Mouse (Mus musculus) embryonic facial prominence, embryonic 10.5 days (tissue): ENCODE data around the gene Taf3. TPM values are rescaled to one million over a fixed set of nuclear protein-coding genes. Genes with fewer than 3 reads are reported as not detected.
A peak's percentile ranks its signal among the peaks of the same experiment; 100 is the strongest.

ENCODE experiments used
- DNase-seq: peaks from one replicate; pipeline ENCODE4 v3.0.0-alpha.2; 2017; ENCODE audit warnings: low spot score
- H3K27ac ChIP-seq: fragments of 300-500 bp; sonication (generic); replicated peaks from 2 replicates; pipeline ENCODE4 v1.5.1; 2016; ENCODE audit warnings: mild to moderate bottlenecking
- H3K27me3 ChIP-seq: fragments of 300-500 bp; sonication (generic); replicated peaks from 2 replicates; pipeline ENCODE4 v1.6.1; 2016; ENCODE audit warnings: low read depth, mild to moderate bottlenecking; ENCODE audit not compliant: poor library complexity, severe bottlenecking
- H3K36me3 ChIP-seq: fragments of 300-500 bp; sonication (generic); replicated peaks from 2 replicates; pipeline ENCODE4 v1.6.1; 2016; ENCODE audit warnings: mild to moderate bottlenecking, moderate library complexity
- H3K4me1 ChIP-seq: fragments of 300-500 bp; sonication (generic); 2 replicates; pipeline ENCODE4 v1.6.1; 2016
- H3K4me3 ChIP-seq: fragments of 300-500 bp; sonication (generic); 2 replicates; pipeline ENCODE4 v1.5.1; 2016; ENCODE audit warnings: mild to moderate bottlenecking, moderate library complexity
- H3K9me3 ChIP-seq: fragments of 300-500 bp; sonication (generic); 2 replicates; pipeline ENCODE4 v1.6.1; 2016; ENCODE audit warnings: mild to moderate bottlenecking
- WGBS: fragments of 180-500 bp; shearing (Covaris S2); methylation state at CpG from one replicate; pipeline ENCODE4 v1.1.7; 2016; 5-methylcytosine and 5-hydroxymethylcytosine counted together
- polyA plus RNA-seq: library from polyadenylated mRNA; unstranded; fragments of >200 nt; fragmentation: Nextera tagmentation; extraction: Ambion mirVana; gene quantifications from 2 replicates; pipeline ENCODE4 v1.2.1, GENCODE M21; 2016

Gene Taf3
- polyA plus RNA-seq, 1 experiment from 2014 or later: 17.3 TPM

DNA sequence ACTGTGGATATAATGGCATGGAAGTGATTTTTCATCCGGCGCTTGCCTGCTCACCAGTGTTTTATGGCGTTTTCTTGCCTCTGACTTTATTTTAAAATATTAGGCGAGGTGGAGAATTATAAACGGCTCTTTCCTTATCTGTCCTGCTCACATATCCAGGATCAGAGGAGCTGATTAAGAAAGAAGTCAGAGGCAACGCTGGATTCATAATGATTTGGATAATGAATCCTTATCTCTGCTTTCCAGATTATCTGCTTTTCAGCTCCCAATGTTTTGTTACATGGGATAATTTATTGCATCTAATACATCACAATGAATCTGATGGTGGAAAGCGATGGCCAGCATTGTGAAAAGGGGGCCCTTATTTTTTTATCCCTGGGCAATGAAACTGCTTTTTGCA is 155.9 kb downstream of the Taf3 start:
- 8% methylated on average over 7 of the region's 7 CpGs for whole genome bisulfite sequencing
- DNase-seq: no peak
- no peaks in the 10 kb centered on the region for H3K36me3 ChIP-seq
- peaks cover 98% of the 10 kb centered on the region for H3K27me3 ChIP-seq
- peaks cover 39% of the 10 kb centered on the region for H3K4me1 ChIP-seq
- H3K27ac ChIP-seq: no peak overlapping the region
- H3K4me3 ChIP-seq: no peak overlapping the region
- H3K9me3 ChIP-seq: no peaks in the 10 kb centered on the region

GRCm38 (mm10) chr2:9890906-9891305 is 157.5 kb downstream of the Taf3 start:
- DNase-seq: peak; percentile 26
- H3K36me3 ChIP-seq: no peaks in the 10 kb centered on the region
- no peak overlapping the region for H3K27ac ChIP-seq
- H3K4me1 ChIP-seq: peaks cover 29% of the 10 kb centered on the region
- no peak overlapping the region for H3K4me3 ChIP-seq
- no peaks in the 10 kb centered on the region for H3K9me3 ChIP-seq
- peaks cover 98% of the 10 kb centered on the region for H3K27me3 ChIP-seq
- WGBS: 3% methylated on average over 5 of the region's 5 CpGs

DNA sequence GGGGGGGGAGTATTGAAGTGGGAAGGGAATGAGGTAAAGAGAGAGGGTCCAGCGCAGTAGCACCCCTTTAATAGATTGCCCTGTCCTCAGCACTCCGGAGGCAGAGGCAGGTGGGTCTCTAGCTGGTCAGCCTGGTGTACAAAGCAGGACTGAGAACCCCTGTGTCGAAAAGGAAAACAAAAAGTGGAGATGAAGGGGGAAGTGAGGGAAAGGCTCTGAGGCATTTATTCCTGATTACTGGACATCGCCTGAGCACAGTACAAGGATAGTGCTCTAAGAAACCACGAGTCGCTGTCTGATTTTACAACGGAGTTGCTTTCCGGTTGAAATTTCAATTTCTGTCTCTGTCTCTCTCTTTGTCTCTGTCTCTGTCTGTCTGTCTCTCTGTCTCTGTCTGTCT is 158.1 kb downstream of the Taf3 start:
- Histone ChIP-seq H3K36me3 (no peaks in the 10 kb centered on the region), H3K27ac (no peak overlapping the region), H3K4me1 (peaks cover 22% of the 10 kb centered on the region), H3K9me3 (no peaks in the 10 kb centered on the region), H3K27me3 (peaks cover 98% of the 10 kb centered on the region), H3K4me3 (peak overlapping the region; percentile 46)
- 6% methylated on average over 8 of the region's 8 CpGs for WGBS
- peak; percentile 20 for DNase-seq

- WGBS: under 1% methylated on average over 23 of the region's 23 CpGs
- Histone ChIP-seq H3K4me1 (peaks cover 21% of the 10 kb centered on the region), H3K9me3 (no peaks in the 10 kb centered on the region), H3K4me3 (peak within 1 kb of the TSS; percentile 46), H3K27me3 (peaks cover 98% of the 10 kb centered on the region), H3K36me3 (no peaks in the 10 kb centered on the region), H3K27ac (no peak within 1 kb of the TSS)
- DNase-seq: peak; percentile 42
Observed at GRCm38 (mm10) chr2:9889651-9890183, 158.7 kb downstream of the Taf3 start, which contains the start of gene Gata3. Gene Gata3 (minus strand): TSS chr2:9890034.

GRCm38 (mm10) chr2:9888913-9889650 is 159.3 kb downstream of the Taf3 start, which contains the start of gene 9230102O04Rik:
Gene 9230102O04Rik (minus strand): TSS chr2:9889540.
- no peaks in the 10 kb centered on the region for H3K36me3 ChIP-seq

GRCm38 (mm10) chr2:9887636-9888035 is 160.8 kb downstream of the Taf3 start:
- peaks cover 41% of the 10 kb centered on the region for H3K4me1 ChIP-seq
- peak overlapping the region; percentile 30 for H3K4me3 ChIP-seq
- WGBS: 3% methylated on average over 7 of the region's 7 CpGs
- H3K27me3 ChIP-seq: peaks cover 98% of the 10 kb centered on the region
- peak; percentile 49 for DNase-seq
- H3K36me3 ChIP-seq: no peaks in the 10 kb centered on the region
- no peaks in the 10 kb centered on the region for H3K9me3 ChIP-seq
- H3K27ac ChIP-seq: no peak overlapping the region

More at GRCm38 (mm10) chr2:9888913-9889650, 159.3 kb downstream of the Taf3 start, which contains the start of gene 9230102O04Rik:
- Histone ChIP-seq H3K4me3 (peak within 1 kb of the TSS; percentile 46), H3K9me3 (no peaks in the 10 kb centered on the region), H3K27me3 (peaks cover 98% of the 10 kb centered on the region), H3K27ac (no peak within 1 kb of the TSS), H3K4me1 (peaks cover 27% of the 10 kb centered on the region)
- under 1% methylated on average over 30 of the region's 30 CpGs for WGBS
- peak; percentile 74 for DNase-seq

DNA sequence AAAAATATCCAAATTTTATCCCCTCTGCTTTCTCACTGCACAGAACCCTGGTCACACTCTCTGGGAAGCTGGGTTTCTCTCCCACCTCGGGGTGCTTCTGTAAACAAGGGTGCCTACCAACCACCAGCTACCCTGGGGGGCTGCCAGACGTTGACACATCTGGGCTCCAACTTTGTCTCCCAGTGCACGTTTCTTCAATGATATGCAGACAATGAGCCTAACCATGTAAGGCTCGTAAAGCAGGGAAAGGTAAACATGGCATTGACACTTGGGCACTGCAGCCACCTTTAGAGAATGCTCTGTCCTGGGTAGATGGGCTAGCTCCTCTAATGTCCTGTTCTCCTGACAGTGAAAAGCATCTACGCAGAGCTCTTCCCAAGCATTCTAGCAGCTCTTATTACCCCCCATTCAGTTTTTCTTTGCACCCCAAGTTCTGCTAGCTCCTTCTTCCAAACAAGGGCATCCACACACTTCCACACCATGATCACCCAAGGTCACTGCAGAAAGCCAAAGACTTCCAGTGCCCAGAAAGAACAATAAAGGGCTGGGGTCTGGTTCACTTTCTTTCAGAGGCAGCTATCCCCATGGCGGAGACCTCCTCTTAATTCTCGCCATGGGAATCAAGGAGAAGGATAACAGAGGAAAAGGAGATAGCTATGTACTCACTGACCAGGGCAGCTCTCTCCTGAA is 161.3 kb downstream of the Taf3 start:
- WGBS: 3% methylated on average over 7 of the region's 7 CpGs
- H3K27ac ChIP-seq: no peak overlapping the region
- H3K4me3 ChIP-seq: peak overlapping the region; percentile 30
- no peaks in the 10 kb centered on the region for H3K9me3 ChIP-seq
- peak; percentile 29 for DNase-seq
- H3K27me3 ChIP-seq: peaks cover 98% of the 10 kb centered on the region
- no peaks in the 10 kb centered on the region for H3K36me3 ChIP-seq
- peaks cover 46% of the 10 kb centered on the region for H3K4me1 ChIP-seq

DNA sequence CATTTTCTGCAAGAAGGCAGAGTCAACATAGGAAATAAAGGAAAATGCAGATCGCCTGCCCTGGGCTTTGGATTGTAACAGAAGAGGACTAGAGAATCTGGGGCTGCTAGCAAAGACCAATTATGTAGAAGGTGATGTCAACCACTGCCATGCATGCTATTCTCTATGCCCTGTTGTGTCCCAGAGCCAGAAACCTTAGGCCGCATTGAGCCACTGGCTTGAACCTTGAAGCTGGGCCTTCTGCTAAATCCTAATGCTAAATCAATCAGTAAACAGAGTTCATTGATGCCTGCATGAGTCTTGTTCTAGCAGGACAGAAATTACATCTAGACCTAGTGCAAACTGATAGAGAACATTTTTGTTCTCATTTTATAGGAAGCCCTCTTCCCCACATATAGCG is 162.4 kb downstream of the Taf3 start:
- Histone ChIP-seq H3K4me1 (peaks cover 57% of the 10 kb centered on the region), H3K36me3 (no peaks in the 10 kb centered on the region), H3K27ac (no peak overlapping the region), H3K27me3 (peaks cover 100% of the 10 kb centered on the region), H3K4me3 (no peak overlapping the region), H3K9me3 (no peaks in the 10 kb centered on the region)
- WGBS: 10% methylated on average over 3 of the region's 3 CpGs
- DNase-seq: peak; percentile 20

- H3K27me3 ChIP-seq: peaks cover 100% of the 10 kb centered on the region
- peak; percentile 43 for DNase-seq
- WGBS: 2% methylated on average over 14 of the region's 14 CpGs
- H3K4me1 ChIP-seq: peaks cover 64% of the 10 kb centered on the region
- H3K27ac ChIP-seq: no peak overlapping the region
- no peaks in the 10 kb centered on the region for H3K9me3 ChIP-seq
- no peaks in the 10 kb centered on the region for H3K36me3 ChIP-seq
- 0 out of 2 replicates have a peak overlapping the region, but pooled peaks have one; percentile 11 for H3K4me3 ChIP-seq
Observed at GRCm38 (mm10) chr2:9885217-9885770, 163.1 kb downstream of the Taf3 start.

DNA sequence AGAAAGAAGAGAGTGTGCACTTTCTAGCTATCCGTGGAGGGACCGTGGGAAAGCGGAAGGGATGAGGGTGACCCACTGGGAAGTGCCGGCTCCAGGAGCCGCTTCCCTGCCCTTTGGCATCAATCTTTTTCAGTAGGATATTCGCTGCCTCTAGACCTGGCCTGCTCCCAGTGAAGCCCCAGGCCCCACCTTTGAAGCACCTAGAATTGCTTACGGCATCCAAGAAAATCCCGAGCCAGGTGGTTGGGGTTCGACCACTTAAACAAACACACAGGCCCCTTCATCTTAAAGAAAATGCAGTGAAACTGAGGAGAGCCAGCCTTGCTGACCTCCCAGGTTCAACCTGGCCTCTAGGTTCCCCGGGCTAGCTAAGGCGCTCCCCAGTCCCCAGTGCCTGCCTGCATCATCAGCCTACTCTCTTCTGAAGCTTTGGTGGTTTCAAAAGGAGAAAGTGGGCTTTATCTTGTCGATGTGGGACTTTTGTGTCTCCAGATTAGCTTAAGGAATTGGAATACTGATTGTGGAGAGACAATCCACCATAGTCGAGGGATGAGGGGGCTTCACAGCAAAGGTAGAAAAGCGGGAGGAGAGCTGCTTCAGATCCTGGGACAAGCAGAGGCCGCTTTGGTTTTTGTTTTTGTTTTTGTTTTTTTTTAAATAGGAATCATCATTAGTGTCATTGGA is 163.7 kb downstream of the Taf3 start:
- H3K4me3 ChIP-seq: peak overlapping the region; percentile 63
- DNase-seq: peak; percentile 53
- H3K27me3 ChIP-seq: peaks cover 100% of the 10 kb centered on the region
- H3K4me1 ChIP-seq: peaks cover 68% of the 10 kb centered on the region
- H3K27ac ChIP-seq: no peak overlapping the region
- no peaks in the 10 kb centered on the region for H3K36me3 ChIP-seq
- WGBS: 2% methylated on average over 15 of the region's 15 CpGs
- H3K9me3 ChIP-seq: no peaks in the 10 kb centered on the region

- H3K27me3 ChIP-seq: peaks cover 95% of the 10 kb centered on the region
- no peaks in the 10 kb centered on the region for H3K36me3 ChIP-seq
- WGBS: under 1% methylated on average over 27 of the region's 27 CpGs
- H3K27ac ChIP-seq: peak overlapping the region; percentile 86; the same call in 1 of the 2 replicates
- no peaks in the 10 kb centered on the region for H3K9me3 ChIP-seq
- H3K4me3 ChIP-seq: peak overlapping the region; percentile 63
- H3K4me1 ChIP-seq: peaks cover 63% of the 10 kb centered on the region
- DNase-seq: peak; percentile 47
Observed at GRCm38 (mm10) chr2:9883803-9884532, 164.4 kb downstream of the Taf3 start.
